Mouse (Mus musculus) hindbrain, embryonic 14.5 days (tissue): Measurements from ENCODE around the gene Mon1a. TPM values are rescaled to one million over a fixed set of nuclear protein-coding genes. Genes with fewer than 3 reads are reported as not detected.

Experiments
- polyA plus RNA-seq: library from polyadenylated mRNA; unstranded; fragments of >200 nt; fragmentation: Nextera tagmentation; extraction: Ambion mirVana; gene quantifications from 2 replicates; pipeline ENCODE4 v1.2.1, GENCODE M21; 2014

Mon1a gene
- polyA plus RNA-seq, 1 experiment from 2014 or later: 22.1 TPM

Other genes with a start within 250 kb of the Mon1a start
- 48.3 and 48.5 TPM in 2 replicates for gene Slc38a3, start 218.6 kb upstream of the Mon1a start, polyA plus RNA-seq
- gene Gnat1, start 208.4 kb upstream of the Mon1a start, polyA plus RNA-seq: 1.3 TPM in 2 replicates
- 17.5 and 17.7 TPM in 2 replicates for gene Sema3f, start 177.7 kb upstream of the Mon1a start, polyA plus RNA-seq
- 199 and 205 TPM in 2 replicates for gene Rbm5, start 117.2 kb upstream of the Mon1a start, polyA plus RNA-seq
- 79.2 and 80.4 TPM in 2 replicates for gene Rbm6, start 14.9 kb upstream of the Mon1a start, polyA plus RNA-seq
- 0.95 and 1.2 TPM in 2 replicates for gene Mst1r, start 18.7 kb downstream of the Mon1a start, polyA plus RNA-seq
- not detected in 2 replicates for gene Actl11, start 40.3 kb downstream of the Mon1a start, polyA plus RNA-seq
- gene Camkv, start 47.5 kb downstream of the Mon1a start, polyA plus RNA-seq: 16.7 and 20.0 TPM in 2 replicates
- 8.4 and 8.6 TPM in 2 replicates for gene Traip, start 62.0 kb downstream of the Mon1a start, polyA plus RNA-seq
- gene Uba7, start 87.4 kb downstream of the Mon1a start, polyA plus RNA-seq: 5.5 and 8.7 TPM in 2 replicates
- gene Gm20661, start 94.9 kb downstream of the Mon1a start, polyA plus RNA-seq: 1.2 and 1.3 TPM in 2 replicates
- gene Inka1, start 97.7 kb downstream of the Mon1a start, polyA plus RNA-seq: 16.3 and 18.1 TPM in 2 replicates
- 2.2 and 3.4 TPM in 2 replicates for gene Cdhr4, start 104.3 kb downstream of the Mon1a start, polyA plus RNA-seq
- 0.68 TPM in 1 of 2 replicates, not detected in the other for gene Gm20662, start 108.2 kb downstream of the Mon1a start, polyA plus RNA-seq
- gene Ip6k1, start 114.3 kb downstream of the Mon1a start, polyA plus RNA-seq: 55.4 and 60.7 TPM in 2 replicates
- gene Gmppb, start 161.1 kb downstream of the Mon1a start, polyA plus RNA-seq: 17.7 and 18.2 TPM in 2 replicates
- gene Amigo3, start 165.0 kb downstream of the Mon1a start, polyA plus RNA-seq: 2.4 and 2.9 TPM in 2 replicates
- not detected in 2 replicates for gene Mst1, start 192.3 kb downstream of the Mon1a start, polyA plus RNA-seq
- gene Rnf123, start 195.2 kb downstream of the Mon1a start, polyA plus RNA-seq: 49.9 and 50.9 TPM in 2 replicates
- 44.8 and 48.7 TPM in 2 replicates for gene Apeh, start 206.5 kb downstream of the Mon1a start, polyA plus RNA-seq